Mouse (Mus musculus): Measurements from ENCODE around the gene Lnx2. TPM values are rescaled to one million over a fixed set of nuclear protein-coding genes. Genes with fewer than 3 reads are reported as not detected.
A peak's percentile ranks its signal among the peaks of the same experiment; 100 is the strongest.

Gene Lnx2
- polyA plus RNA-seq, 1 experiment from 2014 or later, result 15.4 TPM

GRCm38 (mm10) chr5:147096586-147096985 lies 20.2 kb upstream of the Lnx2 start:
- WGBS, result 96% methylated on average over 4 of the region's 4 CpGs
- H3K4me2 ChIP-seq, result no peak overlapping the region
- no peaks in the 10 kb centered on the region for H3K9me3 ChIP-seq (replicated peaks)
- H3K4me3 ChIP-seq (replicated peaks), result no peak overlapping the region
- H3K4me1 ChIP-seq, result peaks cover 41% of the 10 kb centered on the region
- no peak for ATAC-seq (replicated peaks; ENCODE audit: low FRiP score)
- no peak overlapping the region for H3K9ac ChIP-seq
- H3K27me3 ChIP-seq, result no peaks in the 10 kb centered on the region
- H3K36me3 ChIP-seq, result peaks cover 32% of the 10 kb centered on the region
- no peak overlapping the region for H3K27ac ChIP-seq

GRCm38 (mm10) chr5:147094296-147094695 lies 17.9 kb upstream of the Lnx2 start:
- Histone ChIP-seq H3K9me3 (replicated peaks) (no peaks in the 10 kb centered on the region), H3K27ac (peak overlapping the region; percentile 66; the same call in 1 of the 2 replicates)
- ATAC-seq (replicated peaks; ENCODE audit: low FRiP score), result no peak

GRCm38 (mm10) chr5:147092448-147092847 lies 16.1 kb upstream of the Lnx2 start:
- ATAC-seq (replicated peaks; ENCODE audit: low FRiP score), result no peak
- Histone ChIP-seq H3K9me3 (replicated peaks) (no peaks in the 10 kb centered on the region), H3K9ac (no peak overlapping the region), H3K27ac (no peak overlapping the region), H3K27me3 (no peaks in the 10 kb centered on the region), H3K4me1 (peaks cover 33% of the 10 kb centered on the region), H3K4me3 (replicated peaks) (no peak overlapping the region), H3K4me2 (no peak overlapping the region), H3K36me3 (peaks cover 25% of the 10 kb centered on the region)
- 94% methylated on average over 7 of the region's 7 CpGs for WGBS

More at GRCm38 (mm10) chr5:147094296-147094695, 17.9 kb upstream of the Lnx2 start:
- H3K36me3 ChIP-seq, result 0 out of 2 replicates have a peak, but pooled peaks cover 25% of the 10 kb centered on the region
- 69% methylated on average over 6 of the region's 6 CpGs for WGBS
- H3K9ac ChIP-seq, result no peak overlapping the region
- no peak overlapping the region for H3K4me3 ChIP-seq (replicated peaks)
- H3K4me1 ChIP-seq, result peaks cover 44% of the 10 kb centered on the region
- H3K4me2 ChIP-seq, result no peak overlapping the region
- H3K27me3 ChIP-seq, result no peaks in the 10 kb centered on the region

- no peak for ATAC-seq (replicated peaks; ENCODE audit: low FRiP score)
- Histone ChIP-seq H3K27ac (no peak overlapping the region), H3K4me3 (replicated peaks) (no peak overlapping the region)
These were observed 14.0 kb upstream of the Lnx2 start for GRCm38 (mm10) chr5:147090256-147090963.

GRCm38 (mm10) chr5:147089836-147090235 lies 13.4 kb upstream of the Lnx2 start:
- H3K27ac ChIP-seq, result no peak overlapping the region
- no peak overlapping the region for H3K4me3 ChIP-seq (replicated peaks)
- no peak for ATAC-seq (replicated peaks; ENCODE audit: low FRiP score)
- H3K9ac ChIP-seq, result no peak overlapping the region
- no peaks in the 10 kb centered on the region for H3K27me3 ChIP-seq
- 34% methylated on average over 3 of the region's 3 CpGs for WGBS
- H3K4me2 ChIP-seq, result no peak overlapping the region
- peaks cover 10% of the 10 kb centered on the region for H3K36me3 ChIP-seq
- no peaks in the 10 kb centered on the region for H3K9me3 ChIP-seq (replicated peaks)
- H3K4me1 ChIP-seq, result peaks cover 30% of the 10 kb centered on the region

More at GRCm38 (mm10) chr5:147090256-147090963, 14.0 kb upstream of the Lnx2 start:
- peaks cover 12% of the 10 kb centered on the region for H3K36me3 ChIP-seq
- H3K4me1 ChIP-seq, result peaks cover 30% of the 10 kb centered on the region
- no peak overlapping the region for H3K9ac ChIP-seq
- H3K27me3 ChIP-seq, result no peaks in the 10 kb centered on the region
- WGBS, result 62% methylated on average over 11 of the region's 11 CpGs
- H3K9me3 ChIP-seq (replicated peaks), result no peaks in the 10 kb centered on the region
- no peak overlapping the region for H3K4me2 ChIP-seq

GRCm38 (mm10) chr5:147086816-147087215 lies 10.4 kb upstream of the Lnx2 start:
- Histone ChIP-seq H3K4me3 (replicated peaks) (no peak overlapping the region), H3K4me2 (no peak overlapping the region), H3K4me1 (peaks cover 14% of the 10 kb centered on the region), H3K36me3 (peaks cover 22% of the 10 kb centered on the region), H3K27ac (no peak overlapping the region), H3K9me3 (replicated peaks) (no peaks in the 10 kb centered on the region), H3K9ac (no peak overlapping the region), H3K27me3 (no peaks in the 10 kb centered on the region)
- whole genome bisulfite sequencing, result 87% methylated on average over 4 of the region's 4 CpGs
- ATAC-seq (replicated peaks; ENCODE audit: low FRiP score), result no peak

GRCm38 (mm10) chr5:147085201-147085894 lies 9.0 kb upstream of the Lnx2 start:
- H3K4me2 ChIP-seq, result no peak overlapping the region
- no peak overlapping the region for H3K27ac ChIP-seq
- WGBS, result 81% methylated on average over 9 of the region's 9 CpGs
- no peak for ATAC-seq (replicated peaks; ENCODE audit: low FRiP score)
- no peaks in the 10 kb centered on the region for H3K27me3 ChIP-seq
- H3K4me1 ChIP-seq, result peaks cover 14% of the 10 kb centered on the region
- no peaks in the 10 kb centered on the region for H3K9me3 ChIP-seq (replicated peaks)
- no peak overlapping the region for H3K4me3 ChIP-seq (replicated peaks)
- H3K36me3 ChIP-seq, result peaks cover 22% of the 10 kb centered on the region
- no peak overlapping the region for H3K9ac ChIP-seq

GRCm38 (mm10) chr5:147078110-147078900 lies 1.9 kb upstream of the Lnx2 start:
- ATAC-seq (replicated peaks; ENCODE audit: low FRiP score), result no peak
- H3K4me2 ChIP-seq, result peak overlapping the region; percentile 97
- H3K9me3 ChIP-seq (replicated peaks), result no peaks in the 10 kb centered on the region
- H3K4me1 ChIP-seq, result peaks cover 37% of the 10 kb centered on the region
- peak overlapping the region; percentile 96 for H3K4me3 ChIP-seq (replicated peaks)
- H3K36me3 ChIP-seq, result peaks cover 14% of the 10 kb centered on the region
- H3K9ac ChIP-seq, result peak overlapping the region; percentile 80
- H3K27ac ChIP-seq, result peak overlapping the region; percentile 98
- H3K27me3 ChIP-seq, result no peaks in the 10 kb centered on the region
- WGBS, result 47% methylated on average over 11 of the region's 11 CpGs

- Histone ChIP-seq H3K4me2 (peak overlapping the region; percentile 97), H3K27ac (peak overlapping the region; percentile 98), H3K36me3 (peaks cover 13% of the 10 kb centered on the region), H3K9ac (peak overlapping the region; percentile 80), H3K4me3 (replicated peaks) (peak overlapping the region; percentile 96), H3K4me1 (peaks cover 37% of the 10 kb centered on the region), H3K27me3 (no peaks in the 10 kb centered on the region), H3K9me3 (replicated peaks) (no peaks in the 10 kb centered on the region)
- WGBS, result under 1% methylated on average over 55 of the region's 57 CpGs
- ATAC-seq (replicated peaks; ENCODE audit: low FRiP score), result peak; percentile 76
These were observed 1.1 kb upstream of the Lnx2 start for GRCm38 (mm10) chr5:147077305-147078034.

GRCm38 (mm10) chr5:147076799-147077165 lies 396 bp upstream of the Lnx2 start, which contains the start of gene Polr1d:
Gene Polr1d (plus strand): TSS chr5:147077050.
- Histone ChIP-seq H3K4me1 (peaks cover 37% of the 10 kb centered on the region), H3K9me3 (replicated peaks) (no peaks in the 10 kb centered on the region), H3K27me3 (no peaks in the 10 kb centered on the region), H3K9ac (peak within 1 kb of the TSS; percentile 80), H3K36me3 (peaks cover 13% of the 10 kb centered on the region), H3K4me3 (replicated peaks) (peak within 1 kb of the TSS; percentile 96), H3K27ac (peak within 1 kb of the TSS; percentile 98), H3K4me2 (peak within 1 kb of the TSS; percentile 97)
- no peak; the same call in 1 of the 2 replicates for ATAC-seq (replicated peaks; ENCODE audit: low FRiP score)
- WGBS, result 0% methylated on average over 16 of the region's 17 CpGs
